ENCODE assay signal across 7 mouse cellular contexts in genomic region chr2:32240591-32240990, GRCm38 (mm10).
"Had no signal": no experiment of that assay in that cellular context is flagged by ENCODE, and none has a peak within 500 bp of the region (broad histone marks: within the 10 kb centered on the region; RNA-seq: fewer than 3 reads in every experiment).

No protein-coding gene starts in this region.

- DNase-seq: liver, postnatal 0 days; lung, adult 2 months; lung, postnatal 14 days; lung, postnatal 36 days; right cerebral cortex, postnatal 14 days; thymus, adult 2 months; thymus, postnatal 14 days had no signal
